Mouse (Mus musculus) large intestine, adult 2 months (tissue): ENCODE results near the gene Ubash3a. TPM values are rescaled to one million over a fixed set of nuclear protein-coding genes. Genes with fewer than 3 reads are reported as not detected.
A peak's percentile ranks its signal among the peaks of the same experiment; 100 is the strongest.

ENCODE experiments used
- DNase-seq: peaks from one replicate; pipeline ENCODE4 v3.0.0-alpha.2; 2012; ENCODE audit warnings: low read depth, low spot score
- WGBS: fragments of 180-500 bp; shearing (Covaris S2); methylation state at CpG from one replicate; pipeline ENCODE4 v1.1.7; 2018; 5-methylcytosine and 5-hydroxymethylcytosine counted together
- polyA plus RNA-seq: library from polyadenylated mRNA; depleted of rRNA; stranded (reverse); fragments of >200 nt; gene quantifications from 2 replicates; pipeline ENCODE4 v1.2.3, GENCODE M21; 2012

The Ubash3a gene
- polyA plus RNA-seq, 1 experiment = 0.57 TPM

DNA sequence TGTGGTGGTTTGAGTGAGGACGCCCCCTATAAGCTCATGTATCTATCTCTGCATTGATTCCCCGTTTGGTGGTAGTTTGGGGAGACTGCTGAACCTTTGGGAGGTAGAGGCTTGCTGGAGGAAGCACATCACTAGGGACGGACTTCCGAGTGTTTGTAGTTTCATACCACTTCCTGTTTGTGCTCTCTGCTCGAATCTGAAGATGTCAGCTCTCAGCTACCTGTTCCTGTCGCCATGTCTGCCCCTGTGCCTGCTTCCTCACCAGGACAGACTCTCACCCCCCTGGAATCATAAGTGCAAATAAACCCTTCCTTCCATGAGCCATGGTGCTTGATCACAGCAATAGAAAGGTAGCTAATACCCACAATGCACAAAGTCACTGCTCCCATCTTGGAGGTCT lies 67.5 kb downstream of the Ubash3a start:
- DNase-seq = no peak

DNA sequence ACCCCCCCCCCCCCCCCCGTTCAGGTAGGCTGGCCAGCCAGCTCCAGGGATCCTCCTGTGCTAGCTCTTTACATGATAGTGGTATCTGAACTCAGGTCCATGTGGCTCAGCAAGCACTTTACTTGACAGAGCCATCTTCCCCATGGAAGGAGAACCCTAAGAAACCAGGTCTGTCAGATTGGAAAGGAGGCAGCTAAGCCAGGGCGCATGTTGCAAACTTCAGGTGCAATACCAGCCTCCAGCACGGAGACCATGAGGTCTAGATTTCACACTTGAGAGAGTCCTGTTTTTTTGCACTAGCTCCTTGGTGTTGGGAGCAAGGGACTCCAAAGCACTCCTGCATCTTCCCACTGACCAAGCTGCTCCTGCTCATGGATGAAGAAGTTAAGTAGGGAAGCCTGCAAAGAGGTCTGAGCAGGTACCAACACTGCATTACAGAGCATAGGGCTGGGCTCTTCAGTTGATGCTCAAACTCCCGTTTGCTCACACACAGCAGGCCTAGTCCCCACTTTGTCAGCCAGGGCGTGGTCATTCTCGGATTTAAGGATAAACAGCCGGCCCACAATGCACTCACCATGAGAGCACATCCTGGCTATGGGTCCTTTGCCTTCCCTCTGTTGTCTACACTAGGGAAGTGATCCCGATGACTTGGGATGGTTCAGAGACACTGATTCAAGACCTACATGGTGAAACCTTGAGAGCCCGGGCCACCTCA lies 68.7 kb downstream of the Ubash3a start:
- no peak for DNase-seq
- WGBS = 36% methylated on average over 9 of the region's 9 CpGs

More for the DNA sequence above, 67.5 kb downstream of the Ubash3a start:
- 70% methylated on average over 6 of the region's 6 CpGs for WGBS

DNA sequence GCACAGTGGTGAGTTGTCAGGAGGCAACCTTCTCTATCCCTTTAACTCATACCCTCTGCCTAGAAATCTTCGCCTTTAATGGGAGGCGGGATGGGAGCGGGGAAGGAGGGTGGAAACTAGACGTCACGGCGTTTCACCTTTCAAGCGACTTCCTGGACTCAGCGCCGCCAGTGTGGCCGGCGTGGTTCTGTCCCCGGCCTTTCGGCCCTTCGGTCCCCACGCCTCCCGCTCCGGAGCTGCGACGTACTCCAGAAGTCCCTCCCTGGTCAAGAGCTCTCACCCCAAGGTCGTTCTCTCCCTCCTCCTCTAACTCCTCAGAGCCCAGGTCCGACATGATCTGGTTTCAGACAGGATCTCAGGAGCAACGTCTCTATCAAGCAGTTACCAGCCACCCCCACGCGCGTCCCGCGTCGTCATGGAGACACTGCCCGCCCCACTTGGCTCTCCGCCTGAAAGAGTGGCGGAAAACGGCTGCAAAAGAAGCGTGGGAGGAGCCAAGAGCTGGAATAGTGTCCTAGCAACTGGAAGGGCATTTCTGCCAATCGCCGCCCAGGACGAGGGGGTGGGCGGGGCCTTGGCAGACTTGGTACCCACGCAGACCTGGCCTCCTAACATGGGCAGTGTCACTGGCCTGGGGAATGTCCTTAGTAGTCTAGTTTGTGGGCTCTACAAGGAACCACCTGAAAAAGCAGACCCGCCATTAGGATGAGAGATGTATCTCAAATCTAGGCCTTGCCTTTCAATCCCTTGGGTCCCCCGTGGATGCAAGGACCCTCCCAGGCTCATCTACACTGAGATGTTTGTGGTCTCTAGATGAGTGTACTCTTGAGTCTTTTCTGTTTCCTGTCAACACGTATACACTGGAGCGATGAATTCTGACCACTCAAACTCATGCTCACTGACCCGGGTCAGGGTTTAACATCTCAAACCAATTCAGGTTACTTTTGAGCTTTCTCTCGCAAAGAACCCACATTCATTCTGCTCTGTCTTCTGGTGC lies 69.5 kb downstream of the Ubash3a start, which contains the start of gene Rsph1:
Rsph1 (minus strand) TSS at position 462 of the 997 bp plus-strand sequence.
- peak; percentile 76 for DNase-seq
- 9% methylated on average over 44 of the region's 44 CpGs for WGBS

DNA sequence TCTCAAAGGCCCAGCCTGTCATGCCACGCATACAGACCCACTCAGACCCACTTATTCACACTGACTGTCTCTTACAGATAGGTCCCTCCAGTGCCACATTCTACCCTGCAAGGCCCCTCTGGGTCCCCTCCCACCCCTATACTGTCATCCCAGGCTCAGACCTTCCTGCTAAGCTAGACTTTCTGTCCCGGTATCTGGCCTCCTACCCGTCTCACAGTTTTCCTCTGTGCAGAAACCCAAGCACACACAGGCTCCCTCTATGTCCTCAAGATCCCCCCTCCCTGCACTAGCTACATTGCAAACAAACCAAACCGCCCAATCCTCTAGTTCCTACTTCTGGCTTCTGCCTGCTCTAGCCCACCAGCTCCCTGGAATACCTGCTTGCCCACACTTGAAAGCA lies 70.3 kb downstream of the Ubash3a start:
- no peak for DNase-seq
- 80% methylated on average over 4 of the region's 4 CpGs for WGBS

DNA sequence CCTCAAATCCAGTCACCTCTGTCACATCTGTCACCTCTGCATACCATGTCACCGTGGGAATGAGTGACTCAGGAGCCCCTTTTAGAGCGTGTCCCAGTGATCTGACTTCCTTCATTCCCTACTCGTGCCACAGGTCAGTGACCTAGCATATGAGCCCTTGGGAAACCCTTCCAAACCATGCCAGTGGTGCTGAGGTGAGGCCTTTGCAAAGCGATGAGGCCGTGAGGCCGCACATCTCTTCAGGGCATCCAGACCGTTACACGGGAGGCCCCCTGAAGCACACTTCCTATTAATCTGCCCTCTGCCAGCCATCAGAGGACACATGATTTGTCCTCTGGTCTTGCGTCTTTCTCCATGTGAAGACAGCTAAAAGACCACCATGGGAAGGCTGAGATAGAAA lies 71.9 kb downstream of the Ubash3a start:
- no peak for DNase-seq
- 84% methylated on average over 9 of the region's 9 CpGs for WGBS

DNA sequence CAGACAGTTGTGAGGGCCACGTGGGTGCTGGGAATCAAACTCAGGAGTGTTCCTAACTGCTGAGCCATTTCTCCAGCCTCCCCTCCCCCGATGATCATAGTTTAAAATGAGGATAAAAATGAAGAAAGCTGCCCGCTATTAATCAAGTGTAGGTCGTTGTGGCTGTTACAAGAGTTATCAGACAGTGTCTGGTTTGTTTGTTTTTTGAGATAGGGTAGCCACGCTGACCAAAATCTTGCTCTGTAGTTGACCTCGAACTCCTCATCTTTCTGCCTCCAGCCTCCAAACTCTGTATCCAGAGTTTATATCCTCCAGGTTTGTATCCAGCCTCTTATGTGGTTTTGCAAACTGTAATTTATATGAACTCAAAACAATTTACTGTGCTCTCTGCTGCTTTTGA lies 72.6 kb downstream of the Ubash3a start:
- 65% methylated on average over 6 of the region's 6 CpGs for WGBS
- DNase-seq = no peak

DNA sequence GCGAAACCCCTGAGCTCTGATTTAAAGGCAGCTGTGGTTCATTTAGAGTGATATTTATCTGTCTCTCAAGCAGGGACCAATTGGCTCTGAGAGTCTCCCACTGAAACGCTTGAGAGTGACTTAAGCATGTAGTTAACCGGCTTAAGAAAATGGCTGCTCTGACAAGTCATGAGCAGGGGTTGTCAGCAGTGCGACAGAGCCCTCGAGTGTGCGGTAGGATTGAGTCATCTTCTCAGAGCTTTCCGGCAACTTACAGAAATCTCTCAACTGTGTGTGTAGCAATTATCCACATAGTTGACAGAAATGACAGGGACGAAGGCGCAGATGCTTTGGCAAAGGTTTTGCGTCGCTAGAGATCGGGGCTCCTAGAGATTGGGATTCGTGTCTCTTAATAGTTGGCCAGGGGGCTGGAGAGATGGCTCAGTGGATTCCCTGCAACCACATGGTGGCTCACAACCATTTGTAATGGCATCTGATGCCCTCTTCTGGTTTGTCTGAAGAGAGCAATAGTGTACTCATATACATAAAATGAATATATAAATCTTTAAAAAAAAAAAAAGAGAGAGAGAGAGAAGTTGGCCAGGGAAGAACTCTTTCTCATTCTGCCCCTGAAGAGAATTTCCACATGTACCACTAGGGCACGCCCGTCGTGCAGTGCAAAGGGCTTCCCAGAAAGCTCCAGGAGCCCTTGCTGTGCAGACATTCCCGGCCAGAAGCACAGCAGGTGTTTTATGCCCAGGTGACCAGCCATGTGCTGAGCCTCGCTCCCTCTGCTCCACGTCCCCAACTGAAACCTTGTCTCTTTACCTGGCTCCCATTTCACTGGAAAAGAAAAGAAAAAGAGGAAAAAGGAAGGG lies 74.4 kb downstream of the Ubash3a start:
- 53% methylated on average over 19 of the region's 19 CpGs for WGBS
- no peak for DNase-seq

DNA sequence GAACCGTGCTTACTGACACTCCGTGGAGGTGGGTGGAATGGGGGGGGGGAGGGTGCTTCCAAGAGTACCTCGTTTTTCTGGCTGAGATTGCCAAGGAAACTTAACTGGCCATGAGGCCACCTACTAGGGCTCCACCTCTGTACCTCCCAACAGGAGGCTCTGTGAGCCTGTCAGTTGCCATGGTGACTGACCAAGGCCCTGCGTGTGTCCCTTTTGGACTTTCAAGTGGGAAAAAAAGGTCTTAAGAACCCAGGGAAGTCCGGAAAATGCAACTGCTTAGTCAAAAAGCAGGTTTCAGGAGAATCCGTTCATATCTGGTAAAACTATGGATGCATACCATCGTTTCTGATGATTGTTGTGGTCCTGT lies 75.0 kb downstream of the Ubash3a start:
- 41% methylated on average over 7 of the region's 7 CpGs for WGBS
- DNase-seq = no peak

DNA sequence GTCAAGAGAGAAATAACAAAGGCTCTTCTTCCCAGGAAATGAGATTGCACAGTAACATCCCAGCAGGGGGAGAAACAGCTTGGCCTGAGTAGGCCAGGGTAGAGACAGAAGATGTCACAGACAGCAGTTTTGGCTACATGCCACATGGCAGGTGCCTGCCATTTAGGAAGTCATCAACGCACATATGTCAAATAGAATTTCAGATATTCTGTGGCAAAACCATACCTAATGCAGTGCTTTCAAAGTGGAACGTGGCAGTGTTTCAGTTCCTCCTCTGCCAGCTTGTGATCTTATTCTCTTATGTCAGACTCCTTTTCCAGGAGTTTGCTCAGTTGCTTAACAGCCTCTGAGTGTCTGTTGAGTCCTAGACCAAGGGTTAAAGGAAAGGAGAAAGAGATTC lies 78.2 kb downstream of the Ubash3a start:
- WGBS = 55% methylated on average over 2 of the region's 2 CpGs

DNA sequence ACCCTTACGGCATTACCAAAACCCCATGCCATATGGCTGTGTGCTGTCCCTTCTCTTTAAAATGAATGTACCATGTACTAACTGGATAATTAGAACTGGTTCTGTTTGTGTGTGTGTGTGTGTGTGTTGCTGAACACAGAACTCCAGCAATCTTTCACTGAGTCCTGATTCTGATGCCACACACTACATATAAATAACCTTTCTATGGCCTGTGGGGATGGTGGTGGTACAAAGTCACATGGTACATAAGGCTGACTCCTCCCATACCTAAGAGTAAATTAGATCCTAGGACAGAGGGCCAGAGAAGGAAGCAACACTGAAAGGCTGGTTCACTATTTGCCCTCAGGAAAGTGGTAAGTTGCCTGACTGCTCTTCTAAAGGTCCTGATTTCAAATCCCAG lies 78.8 kb downstream of the Ubash3a start, which contains the start of gene Slc37a1:
Slc37a1 (plus strand) TSS at position 301 of the 400 bp plus-strand sequence.
- WGBS = 100% methylated on average over 1 of the region's 1 CpGs
- no peak for DNase-seq

More for the DNA sequence above, 78.2 kb downstream of the Ubash3a start:
- DNase-seq = no peak

DNA sequence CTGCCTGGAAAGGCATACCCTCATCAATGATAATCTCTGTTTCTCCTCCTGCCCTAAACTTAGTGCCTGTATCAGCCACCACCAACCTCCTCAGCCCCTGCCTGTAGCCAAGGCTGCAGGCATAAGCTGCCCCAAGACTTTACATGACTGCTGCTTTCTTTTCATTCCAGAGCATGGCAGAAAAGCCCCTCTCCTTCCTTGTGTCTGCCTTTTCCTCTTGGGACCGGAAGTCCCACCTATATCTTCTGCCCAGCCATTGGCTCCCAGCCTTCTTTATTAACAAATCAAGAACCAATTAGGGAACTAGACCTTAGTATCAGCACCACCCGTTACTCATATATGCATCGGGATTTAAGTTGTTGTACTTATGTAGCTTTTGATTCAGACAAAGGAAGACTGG lies 79.5 kb downstream of the Ubash3a start:
- 85% methylated on average over 3 of the region's 3 CpGs for WGBS
- no peak for DNase-seq

DNA sequence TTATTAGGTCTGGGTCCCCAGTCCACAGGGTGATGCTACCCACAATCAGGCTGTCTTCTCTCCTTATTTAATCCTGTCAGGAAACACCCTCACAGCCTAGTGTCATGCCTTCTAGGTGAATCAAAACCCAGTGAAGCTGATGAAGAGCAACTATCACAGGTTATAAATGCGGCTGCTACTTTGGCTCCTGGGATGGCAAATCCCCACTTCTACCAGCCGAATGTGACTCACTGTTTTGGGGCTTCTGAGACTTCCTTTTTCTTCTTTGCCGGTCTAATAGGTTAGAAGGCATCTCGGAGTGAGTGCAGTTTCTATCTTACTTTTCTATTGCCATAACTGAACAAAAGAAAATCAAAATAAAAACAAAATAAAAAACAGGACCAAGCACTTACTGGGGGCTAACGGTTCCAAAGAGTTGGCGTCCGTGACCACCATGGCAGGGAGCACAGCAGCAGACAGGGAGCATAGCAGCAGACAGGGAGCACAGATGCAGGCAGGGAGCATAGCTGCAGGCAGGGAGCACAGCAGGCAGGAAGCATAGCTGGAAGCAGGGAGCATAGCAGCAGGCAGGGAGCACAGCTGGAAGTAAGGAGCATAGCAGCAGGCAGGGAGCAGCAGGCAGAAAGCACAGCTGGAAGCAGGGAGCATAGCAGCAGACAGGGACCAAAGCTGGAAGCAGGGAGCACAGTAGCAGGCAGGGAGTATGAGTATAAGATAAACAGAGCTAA lies 81.5 kb downstream of the Ubash3a start:
- no peak for DNase-seq
- 78% methylated on average over 7 of the region's 7 CpGs for WGBS

DNA sequence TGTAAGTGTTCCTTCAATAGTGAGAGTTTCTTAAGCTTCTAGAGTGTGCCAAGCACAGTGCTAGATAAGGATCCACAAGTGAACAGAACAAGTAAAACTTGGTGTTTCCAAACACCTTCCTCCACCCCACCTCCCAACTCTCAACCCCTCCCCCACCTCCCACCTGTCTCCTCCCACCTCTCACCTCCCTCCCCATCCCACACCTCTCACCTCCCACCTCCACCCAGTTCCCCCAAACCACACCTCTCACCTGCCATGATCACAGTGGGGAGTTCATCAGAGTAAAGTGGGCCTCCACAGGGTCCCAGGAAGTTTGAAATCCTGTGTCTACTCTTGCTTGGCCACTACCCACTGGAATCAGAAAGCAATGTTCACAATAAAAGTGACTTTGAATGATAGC lies 82.6 kb downstream of the Ubash3a start:
- DNase-seq = no peak

DNA sequence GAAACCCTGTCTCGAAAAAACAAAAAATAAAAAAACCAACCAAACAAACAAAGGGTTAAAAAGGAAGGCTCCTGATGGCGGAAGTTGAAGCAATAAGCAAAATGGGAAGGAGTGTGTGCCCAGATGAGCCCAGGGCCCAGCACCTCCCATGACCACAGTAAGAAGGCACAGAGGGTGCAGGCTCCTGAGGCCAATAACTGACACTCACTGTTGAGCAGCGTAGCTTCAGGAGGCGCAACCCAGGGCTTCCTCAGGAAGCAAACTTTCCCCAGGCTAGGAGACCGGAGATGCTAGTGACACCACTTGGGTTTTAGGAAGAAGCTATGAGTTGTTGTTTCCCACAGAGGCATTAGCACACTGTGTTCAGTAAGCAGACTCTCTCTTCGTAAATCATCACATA lies 83.2 kb downstream of the Ubash3a start:
- 64% methylated on average over 6 of the region's 6 CpGs for WGBS
- DNase-seq = no peak

DNA sequence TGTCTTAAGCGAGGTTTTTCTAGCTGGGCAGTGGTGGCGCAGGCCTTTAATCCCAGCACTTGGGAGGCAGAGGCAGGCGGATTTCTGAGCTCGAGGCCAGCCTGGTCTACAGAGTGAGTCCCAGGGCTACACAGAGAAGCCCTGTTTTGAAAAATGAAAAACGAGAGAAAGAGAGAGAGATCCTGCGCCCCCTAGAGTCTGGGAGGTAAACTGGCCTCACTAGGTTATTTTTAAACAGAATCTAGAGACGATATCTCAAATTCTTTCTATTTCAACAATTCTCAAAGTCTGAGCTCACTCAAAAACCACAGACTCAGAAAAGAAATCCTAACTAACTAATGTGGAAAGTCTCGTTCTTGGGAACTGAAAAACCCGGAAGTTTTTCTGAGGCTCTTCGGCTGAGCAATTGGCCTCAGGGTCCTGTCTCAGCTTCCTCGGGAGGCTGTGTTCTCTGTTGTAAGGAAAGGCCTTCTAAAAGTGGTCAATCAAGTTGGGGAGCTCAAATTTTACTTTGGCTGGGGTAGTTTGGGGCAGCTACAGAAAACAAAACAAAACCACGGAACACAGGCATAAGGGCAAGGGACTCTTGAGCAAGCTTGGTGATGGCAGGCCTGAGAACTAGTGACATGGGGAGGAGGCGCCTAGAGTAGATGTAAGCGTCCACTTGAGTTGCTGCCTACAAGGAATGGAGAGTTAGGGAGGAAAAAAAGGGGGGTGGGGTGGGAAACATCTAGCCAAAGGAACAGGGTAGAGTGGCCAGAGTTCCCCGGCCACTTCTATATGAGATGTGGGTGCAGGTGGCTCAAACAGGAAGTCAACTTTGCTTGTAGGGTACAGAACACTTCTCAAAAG lies 86.9 kb downstream of the Ubash3a start:
- no peak for DNase-seq
- 67% methylated on average over 15 of the region's 15 CpGs for WGBS

DNA sequence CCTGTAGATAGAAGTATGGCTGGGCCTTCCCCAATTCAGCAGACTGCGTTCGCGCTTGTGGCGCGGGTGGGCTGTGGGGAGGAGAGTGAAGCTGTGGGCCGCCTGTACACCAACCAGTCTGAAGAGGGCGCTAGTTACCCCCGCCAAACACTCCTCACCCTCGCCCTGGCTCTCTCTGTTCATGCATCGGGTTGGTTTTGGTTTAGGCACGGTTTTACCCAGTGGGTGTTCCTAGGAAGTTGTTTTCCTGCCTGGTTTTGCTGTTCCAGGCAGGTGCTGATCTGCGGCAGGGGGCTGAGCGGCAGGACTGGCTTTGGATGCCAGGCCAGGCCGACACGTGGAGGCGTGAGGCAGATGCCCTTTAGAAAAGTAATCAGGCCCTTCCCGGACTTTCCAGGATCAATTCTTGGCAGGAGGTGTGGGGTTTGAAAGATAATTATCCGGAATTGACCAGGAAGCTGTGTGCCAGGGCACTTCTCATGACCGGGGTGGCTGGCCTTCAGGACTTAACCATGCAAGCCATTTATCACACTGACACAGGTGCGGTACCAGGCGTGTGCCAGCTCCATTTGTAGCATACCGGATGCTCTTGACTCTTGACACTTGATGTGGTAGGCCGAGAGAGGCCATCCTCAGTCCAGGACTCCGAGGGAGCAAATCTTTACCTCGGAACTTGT lies 87.7 kb downstream of the Ubash3a start:
- no peak for DNase-seq
- whole genome bisulfite sequencing = 21% methylated on average over 25 of the region's 25 CpGs

DNA sequence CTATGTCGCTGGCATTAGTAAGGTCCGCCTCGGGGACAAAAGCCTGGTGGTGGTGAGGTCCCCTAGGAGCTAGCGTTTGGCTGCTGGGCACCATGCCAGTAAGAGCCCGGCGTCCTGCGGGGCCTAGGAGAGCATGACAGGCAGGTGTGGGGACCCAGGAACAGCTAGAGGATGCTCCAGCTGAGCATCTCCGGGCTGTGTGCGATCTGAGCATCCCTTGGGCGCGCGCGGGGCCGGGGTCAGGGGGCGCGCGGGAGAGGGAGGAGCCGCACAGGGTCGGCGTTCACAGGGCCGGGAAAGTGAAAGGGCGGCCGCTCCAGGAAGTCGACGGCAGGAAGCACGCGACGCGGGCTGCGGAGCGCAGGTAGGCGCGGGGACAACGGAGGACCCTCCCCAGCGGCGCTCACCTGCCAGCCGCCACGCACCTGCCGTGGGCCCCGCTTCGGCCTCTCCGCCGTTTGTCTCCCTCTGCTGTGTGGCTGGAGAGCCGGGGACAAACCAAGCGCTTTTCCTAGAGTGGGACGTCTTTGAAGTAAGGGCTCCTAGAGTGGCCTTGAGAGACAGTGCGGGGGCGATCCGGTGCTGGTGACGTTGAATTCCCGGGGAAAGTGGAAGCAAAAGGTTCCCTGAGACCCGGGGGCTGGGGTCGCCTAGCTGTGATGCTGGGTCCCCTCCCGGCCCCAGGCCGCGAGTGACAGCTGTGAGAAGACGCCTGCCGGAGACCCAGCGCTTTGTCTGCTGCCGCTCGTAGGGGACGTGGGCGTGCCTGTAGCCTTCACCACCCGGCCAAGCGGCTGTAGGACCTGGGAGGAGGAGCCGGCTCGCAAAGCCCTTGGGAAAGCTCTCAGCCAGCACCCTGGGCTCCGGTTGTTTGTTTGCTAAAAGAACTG lies 88.5 kb downstream of the Ubash3a start:
- DNase-seq = no peak
- 1% methylated on average over 68 of the region's 68 CpGs for WGBS
